Mouse (Mus musculus) embryonic facial prominence, embryonic 11.5 days (tissue): ENCODE measurements around the gene Melk. TPM values are rescaled to one million over a fixed set of nuclear protein-coding genes. Genes with fewer than 3 reads are reported as not detected.

Source experiments
- ATAC-seq: fragments of 200-750 bp; cut with Nextera tagmentation; replicated peaks from 2 replicates; pipeline ENCODE4 v1.8.0; 2017; ENCODE audit warnings: low read depth; ENCODE audit not compliant: insufficient number of reproducible peaks, low FRiP score, low TSS enrichment
- DNase-seq: peaks from one replicate; pipeline ENCODE4 v3.0.0-alpha.2; 2015; ENCODE audit warnings: low spot score
- H3K27ac ChIP-seq: fragments of 300-500 bp; sonication (generic); replicated peaks from 2 replicates; pipeline ENCODE4 v1.5.1; 2014; ENCODE audit warnings: mild to moderate bottlenecking, low read depth, low read length, control low read depth
- H3K27me3 ChIP-seq: fragments of 300-500 bp; sonication (generic); 2 replicates; pipeline ENCODE4 v1.6.1; 2014; ENCODE audit warnings: mild to moderate bottlenecking, low read length, moderate library complexity, mixed read lengths; ENCODE audit not compliant: control insufficient read depth, insufficient read depth
- H3K36me3 ChIP-seq: fragments of 300-500 bp; sonication (generic); replicated peaks from 2 replicates; pipeline ENCODE4 v1.6.1; 2014; ENCODE audit warnings: low read depth, mild to moderate bottlenecking, low read length, moderate library complexity, mixed read lengths; ENCODE audit not compliant: control insufficient read depth, insufficient read depth
- H3K4me1 ChIP-seq: fragments of 300-500 bp; sonication (generic); 2 replicates; pipeline ENCODE4 v1.6.1; 2014; ENCODE audit warnings: low read length, mixed read lengths; ENCODE audit not compliant: control insufficient read depth, insufficient read depth
- H3K4me2 ChIP-seq: fragments of 300-500 bp; sonication (generic); 2 replicates; pipeline ENCODE4 v1.6.1; 2014; ENCODE audit warnings: low read depth, mild to moderate bottlenecking, control low read depth, low read length, moderate library complexity
- H3K4me3 ChIP-seq: fragments of 300-500 bp; sonication (generic); 2 replicates; pipeline ENCODE4 v1.5.1; 2014; ENCODE audit warnings: low read depth, low read length, control low read depth
- H3K9ac ChIP-seq: fragments of 300-500 bp; sonication (generic); replicated peaks from 2 replicates; pipeline ENCODE4 v1.6.1; 2014; ENCODE audit warnings: mild to moderate bottlenecking, control low read depth, low read length
- H3K9me3 ChIP-seq: fragments of 300-500 bp; sonication (generic); replicated peaks from 2 replicates; pipeline ENCODE4 v1.6.1; 2016; ENCODE audit warnings: mild to moderate bottlenecking, low read length, inconsistent platforms, mixed read lengths; ENCODE audit not compliant: control insufficient read depth
- WGBS: fragments of 180-500 bp; shearing (Covaris S2); extraction: QIAGEN DNeasy Blood & Tissue Kit; methylation state at CpG from one replicate; pipeline ENCODE4 v1.1.7; 2014; 5-methylcytosine and 5-hydroxymethylcytosine counted together
- polyA plus RNA-seq: library from polyadenylated mRNA; unstranded; fragments of >200 nt; fragmentation: Nextera tagmentation; extraction: Ambion mirVana; gene quantifications from 2 replicates; pipeline ENCODE4 v1.2.1, GENCODE M21; 2014

Melk gene
- polyA plus RNA-seq, 1 experiment from 2014 or later, result 66.1 TPM

DNA sequence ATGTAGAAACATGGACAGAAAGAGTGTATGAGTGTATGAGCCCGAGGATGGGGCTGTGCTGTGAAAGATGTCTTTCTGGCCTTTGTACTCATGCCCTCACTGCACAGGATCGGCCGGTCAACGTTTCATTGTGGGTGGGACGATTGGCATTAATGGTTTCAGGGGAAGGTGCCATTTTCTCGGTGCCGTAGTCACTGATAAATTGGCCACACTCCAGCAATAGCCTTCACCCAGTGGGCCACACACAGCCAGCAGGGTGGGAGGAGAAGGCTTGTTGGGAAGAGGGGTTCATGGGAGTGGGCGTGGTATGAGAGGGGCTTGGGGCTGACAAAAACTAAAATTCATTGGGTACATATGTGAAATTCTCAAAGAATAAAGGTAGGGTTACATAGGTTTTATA, 34.3 kb downstream of the Melk start:
- no peak for DNase-seq
- no peak overlapping the region for H3K4me2 ChIP-seq
- H3K36me3 ChIP-seq, result no peaks in the 10 kb centered on the region
- H3K27ac ChIP-seq, result no peak overlapping the region
- H3K4me3 ChIP-seq, result no peak overlapping the region
- WGBS, result 91% methylated on average over 8 of the region's 8 CpGs
- no peak for ATAC-seq
- no peak overlapping the region for H3K9ac ChIP-seq
- no peaks in the 10 kb centered on the region for H3K27me3 ChIP-seq
- H3K9me3 ChIP-seq, result no peaks in the 10 kb centered on the region
- H3K4me1 ChIP-seq, result no peaks in the 10 kb centered on the region

DNA sequence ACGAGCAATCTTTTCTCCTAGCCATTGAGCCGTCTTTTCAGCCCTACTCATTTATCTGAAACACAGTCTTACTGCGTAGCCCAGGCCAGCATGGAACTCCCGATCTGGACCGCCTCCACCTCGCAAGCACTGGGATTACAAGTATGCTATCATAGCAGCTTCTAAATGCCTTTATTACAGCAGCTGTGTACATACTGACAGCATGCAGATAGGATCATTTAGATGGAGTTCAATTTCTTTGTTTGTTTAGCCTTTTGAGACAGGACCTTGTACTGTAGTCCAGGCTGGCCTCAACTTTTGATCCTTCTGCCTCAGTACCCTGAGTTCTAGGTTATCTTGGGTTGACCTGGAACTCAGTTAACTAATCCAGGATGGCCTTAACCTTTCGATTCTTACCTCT, 61.0 kb downstream of the Melk start:
- H3K9me3 ChIP-seq, result no peaks in the 10 kb centered on the region
- no peak overlapping the region for H3K9ac ChIP-seq
- no peak for ATAC-seq
- H3K4me3 ChIP-seq, result no peak overlapping the region
- H3K27ac ChIP-seq, result no peak overlapping the region
- H3K4me2 ChIP-seq, result no peak overlapping the region
- no peak for DNase-seq
- H3K27me3 ChIP-seq, result no peaks in the 10 kb centered on the region
- H3K4me1 ChIP-seq, result no peaks in the 10 kb centered on the region
- WGBS, result 90% methylated on average over 7 of the region's 7 CpGs
- no peaks in the 10 kb centered on the region for H3K36me3 ChIP-seq

DNA sequence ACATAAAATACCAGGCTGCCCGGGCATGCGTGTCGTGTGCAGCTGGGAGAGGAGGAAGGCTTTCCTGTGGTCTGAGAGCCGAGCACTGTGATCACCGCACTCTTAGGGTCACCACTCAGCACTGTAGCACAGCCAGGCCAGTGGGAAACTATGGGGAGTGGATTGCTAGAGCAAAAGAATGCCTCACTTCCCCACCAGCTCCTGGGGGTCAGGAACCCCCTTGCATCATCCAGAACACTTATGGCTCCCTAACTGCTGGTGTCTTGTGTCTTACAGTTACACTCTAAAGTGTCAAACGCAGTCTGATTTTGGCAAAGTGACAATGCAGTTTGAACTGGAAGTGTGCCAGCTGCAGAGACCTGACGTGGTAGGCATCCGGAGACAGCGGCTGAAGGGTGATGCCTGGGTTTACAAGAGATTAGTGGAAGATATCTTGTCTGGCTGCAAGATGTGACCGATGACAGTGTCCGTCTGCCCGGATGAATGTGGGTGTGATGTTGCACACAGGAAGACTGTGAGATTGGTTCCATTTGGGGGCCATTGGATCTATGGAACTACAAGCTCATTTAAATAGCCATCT, 62.8 kb downstream of the Melk start:
- ATAC-seq (no peak), DNase-seq (no peak)
- WGBS, result 88% methylated on average over 12 of the region's 12 CpGs

DNA sequence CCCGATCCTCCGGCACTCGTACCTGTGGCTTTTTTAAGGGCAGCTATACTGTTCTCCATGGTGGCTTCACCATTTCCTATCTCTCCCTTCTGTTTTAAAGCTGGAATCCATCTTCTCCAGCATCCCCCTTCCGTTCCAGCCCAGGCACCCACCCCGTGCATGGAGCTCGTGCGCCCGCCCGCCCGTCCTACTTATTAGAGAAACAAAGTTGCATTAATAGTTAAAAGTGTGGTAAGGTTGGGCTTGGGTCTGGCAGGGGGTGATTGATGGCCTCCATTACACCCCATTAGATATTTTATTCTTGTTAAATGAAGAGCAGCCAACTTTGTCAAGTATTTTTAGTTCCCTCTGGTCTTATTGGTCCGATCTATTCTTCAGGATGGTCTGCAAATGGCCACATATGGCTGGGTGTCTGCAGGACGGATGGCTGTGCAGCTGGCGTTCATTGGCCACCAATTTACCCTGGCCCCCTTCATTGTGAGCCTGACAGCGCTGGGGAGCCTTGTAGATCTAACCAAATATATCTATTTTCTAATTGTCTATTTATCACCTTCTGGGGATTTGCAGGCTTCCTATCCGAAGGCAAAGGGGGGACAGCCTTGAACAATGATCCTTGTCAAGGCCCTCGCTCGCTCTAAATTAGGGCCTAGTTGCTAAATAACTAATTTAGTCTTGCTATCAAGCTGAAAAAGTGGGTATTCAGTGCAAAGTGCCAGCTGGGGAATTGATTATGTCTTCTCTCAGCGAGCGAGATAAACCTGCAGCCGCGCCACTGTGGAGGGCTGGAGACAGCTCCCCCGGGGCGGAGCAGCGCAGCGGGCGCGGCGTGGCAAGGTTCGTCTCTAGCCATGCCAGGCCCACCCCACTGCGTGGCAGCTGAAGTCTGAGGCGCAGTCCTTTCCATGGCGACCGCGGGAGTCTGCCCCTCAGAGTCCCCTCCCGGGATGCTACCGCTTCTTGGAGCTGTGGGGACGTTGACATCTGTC, 91.8 kb downstream of the Melk start:
- ATAC-seq (no peak), DNase-seq (no peak)

More for the DNA sequence above, 62.8 kb downstream of the Melk start:
- H3K4me1 ChIP-seq, result no peaks in the 10 kb centered on the region
- no peak overlapping the region for H3K4me2 ChIP-seq
- no peaks in the 10 kb centered on the region for H3K27me3 ChIP-seq
- H3K27ac ChIP-seq, result no peak overlapping the region
- no peaks in the 10 kb centered on the region for H3K36me3 ChIP-seq
- H3K4me3 ChIP-seq, result no peak overlapping the region
- H3K9ac ChIP-seq, result no peak overlapping the region
- H3K9me3 ChIP-seq, result no peaks in the 10 kb centered on the region

DNA sequence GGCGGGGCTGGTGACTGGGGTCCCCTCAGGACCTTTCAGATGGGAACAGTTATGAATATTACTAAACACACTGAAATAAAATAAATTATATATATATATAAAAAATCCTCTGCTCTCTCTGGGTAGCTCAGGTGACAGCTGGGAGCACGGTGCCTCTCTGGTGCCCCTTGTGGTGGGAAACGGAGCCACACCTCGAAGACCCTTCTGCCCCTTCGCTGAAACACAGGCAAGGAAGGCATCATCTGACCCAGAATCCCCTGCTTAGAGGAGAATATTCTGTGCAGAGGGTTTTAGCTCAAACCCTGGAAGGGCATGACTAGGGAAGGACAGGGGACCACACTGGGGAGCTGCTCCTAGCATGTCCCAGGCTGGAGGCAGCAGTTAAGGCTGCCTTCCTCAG, 101.9 kb downstream of the Melk start:
- ATAC-seq, result peak; percentile 14; the same call in 1 of the 2 replicates
- H3K36me3 ChIP-seq, result no peaks in the 10 kb centered on the region
- H3K4me1 ChIP-seq, result no peaks in the 10 kb centered on the region
- H3K9me3 ChIP-seq, result no peaks in the 10 kb centered on the region
- no peak overlapping the region for H3K4me3 ChIP-seq
- no peak overlapping the region for H3K27ac ChIP-seq
- H3K4me2 ChIP-seq, result no peak overlapping the region
- H3K9ac ChIP-seq, result no peak overlapping the region
- WGBS, result 5% methylated on average over 5 of the region's 5 CpGs
- peak; percentile 60 for DNase-seq
- H3K27me3 ChIP-seq, result no peaks in the 10 kb centered on the region

More for the DNA sequence above, 91.8 kb downstream of the Melk start:
- H3K9me3 ChIP-seq, result no peaks in the 10 kb centered on the region
- no peaks in the 10 kb centered on the region for H3K27me3 ChIP-seq
- no peaks in the 10 kb centered on the region for H3K4me1 ChIP-seq
- H3K27ac ChIP-seq, result no peak overlapping the region
- H3K4me2 ChIP-seq, result no peak overlapping the region
- no peak overlapping the region for H3K9ac ChIP-seq
- 84% methylated on average over 34 of the region's 37 CpGs for WGBS
- no peaks in the 10 kb centered on the region for H3K36me3 ChIP-seq
- H3K4me3 ChIP-seq, result no peak overlapping the region

DNA sequence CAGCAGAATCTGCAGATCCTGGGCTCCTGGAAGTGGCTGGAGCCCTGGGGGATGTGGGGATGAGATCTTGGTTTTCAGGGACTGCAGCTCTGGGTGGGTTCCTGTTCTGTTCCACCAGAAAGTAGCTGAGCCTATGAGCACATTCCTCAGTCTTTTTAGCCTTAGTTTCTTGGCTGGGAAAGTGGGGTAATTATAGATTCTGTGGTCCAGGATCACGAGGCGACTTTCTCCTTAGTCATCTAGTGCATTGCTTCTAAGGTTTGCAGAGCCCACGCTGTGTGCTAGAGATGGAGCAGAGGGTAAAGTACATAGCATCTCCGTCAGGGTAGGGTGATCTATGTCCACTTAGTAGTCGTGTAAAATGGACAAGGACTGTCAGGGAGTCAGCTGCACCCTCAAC, 103.8 kb downstream of the Melk start:
- Histone ChIP-seq H3K4me3 (no peak overlapping the region), H3K4me1 (no peaks in the 10 kb centered on the region), H3K27me3 (no peaks in the 10 kb centered on the region), H3K36me3 (no peaks in the 10 kb centered on the region), H3K9me3 (no peaks in the 10 kb centered on the region), H3K27ac (no peak overlapping the region), H3K4me2 (no peak overlapping the region), H3K9ac (no peak overlapping the region)
- DNase-seq (no peak), ATAC-seq (no peak)
- WGBS, result 76% methylated on average over 5 of the region's 5 CpGs

Other genes starting within 250 kb of the Melk start
- gene Gne, start 216.7 kb upstream of the Melk start, polyA plus RNA-seq, result 20.3 TPM in 2 replicates
- 36.6 and 40.9 TPM in 2 replicates for gene Rnf38, start 67.1 kb upstream of the Melk start, polyA plus RNA-seq